Mouse (Mus musculus): ENCODE data around the gene Krtap1-3. TPM values are rescaled to one million over a fixed set of nuclear protein-coding genes. Genes with fewer than 3 reads are reported as not detected.
"Not testable (repeated sequence)": the region's sequence is repeated elsewhere in the genome, so short reads cannot be mapped to it uniquely, and the experiment has no call there.

Krtap1-3 gene
- polyA plus RNA-seq, 1 experiment from 2014 or later = not detected

DNA sequence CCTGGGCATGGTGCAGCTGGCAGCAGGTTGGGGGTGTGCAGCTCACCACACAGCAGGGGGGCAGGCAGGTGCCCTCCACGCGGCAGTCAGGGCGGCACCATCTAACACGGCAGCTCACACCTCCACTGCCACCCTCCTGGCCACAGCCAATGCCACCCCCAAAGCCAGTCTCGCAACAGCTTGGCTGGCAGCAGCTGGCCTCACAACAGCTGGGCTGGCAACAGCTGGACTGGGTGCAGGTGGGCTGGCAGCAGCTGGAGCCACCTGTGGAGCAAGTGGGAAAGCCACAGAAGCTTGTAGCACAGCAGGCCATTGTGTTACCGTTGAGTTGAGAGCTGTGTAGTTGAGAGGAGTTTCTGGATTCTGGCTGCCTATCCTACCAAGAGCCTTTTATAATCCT, 6.6 kb upstream of the Krtap1-3 start, which contains the start of gene Krtap9-3:
TSS of gene Krtap9-3 (minus strand) at position 364 of the 400 bp plus-strand sequence.
- H3K9me3 ChIP-seq (replicated peaks); H3K4me3 ChIP-seq; H3K36me3 ChIP-seq; H3K27me3 ChIP-seq; H3K4me2 ChIP-seq; H3K4me1 ChIP-seq (replicated peaks); ATAC-seq (replicated peaks; ENCODE audit: insufficient number of reproducible peaks, insufficient read depth, low FRiP score, low read depth); H3K27ac ChIP-seq; H3K9ac ChIP-seq: not testable (repeated sequence)
- 81% methylated on average over 6 of the region's 6 CpGs for WGBS

- H3K4me3 ChIP-seq = no peak overlapping the region
Observed at GRCm38 (mm10) chr11:99585096-99585495, 6.0 kb downstream of the Krtap1-3 start.

GRCm38 (mm10) chr11:99583245-99583704, 7.9 kb downstream of the Krtap1-3 start, which contains the start of gene Krtap1-4:
TSS of gene Krtap1-4 (minus strand) at chr11:99583654.
- no peak within 1 kb of the TSS for H3K4me3 ChIP-seq
- H3K27ac ChIP-seq = no peak within 1 kb of the TSS
- no peak within 1 kb of the TSS for H3K4me2 ChIP-seq
- ATAC-seq (replicated peaks; ENCODE audit: insufficient number of reproducible peaks, insufficient read depth, low FRiP score, low read depth) = no peak
- no peak within 1 kb of the TSS for H3K9ac ChIP-seq
- H3K36me3 ChIP-seq = no peaks in the 10 kb centered on the region
- H3K27me3 ChIP-seq = no peaks in the 10 kb centered on the region
- WGBS = 81% methylated on average over 5 of the region's 5 CpGs
- no peaks in the 10 kb centered on the region for H3K9me3 ChIP-seq (replicated peaks)
- no peaks in the 10 kb centered on the region for H3K4me1 ChIP-seq (replicated peaks)

More at GRCm38 (mm10) chr11:99585096-99585495, 6.0 kb downstream of the Krtap1-3 start:
- Histone ChIP-seq H3K4me1 (replicated peaks) (no peaks in the 10 kb centered on the region), H3K36me3 (no peaks in the 10 kb centered on the region), H3K9ac (no peak overlapping the region), H3K9me3 (replicated peaks) (no peaks in the 10 kb centered on the region), H3K4me2 (no peak overlapping the region), H3K27me3 (no peaks in the 10 kb centered on the region), H3K27ac (no peak overlapping the region)
- ATAC-seq (replicated peaks; ENCODE audit: insufficient number of reproducible peaks, insufficient read depth, low FRiP score, low read depth) = no peak
- 73% methylated on average over 7 of the region's 7 CpGs for WGBS

DNA sequence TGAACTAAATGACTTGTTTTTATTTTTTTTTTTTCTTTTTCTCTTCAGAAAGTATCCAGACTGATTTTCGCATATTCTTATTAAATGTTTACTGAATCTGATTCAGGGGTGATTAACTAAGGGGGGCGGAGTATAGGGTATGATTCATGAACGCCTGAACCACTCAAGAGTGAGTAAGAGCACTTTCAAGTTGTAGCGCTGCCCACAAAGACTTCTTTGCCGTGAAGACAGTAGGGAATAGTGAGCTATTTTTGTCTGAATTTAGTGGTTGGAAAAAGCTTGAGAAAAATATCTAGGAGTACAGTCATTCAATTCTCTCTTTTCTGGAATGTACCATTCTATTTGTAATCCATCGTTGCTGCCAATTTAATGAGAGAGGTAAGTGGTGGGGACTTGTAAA, 9.6 kb downstream of the Krtap1-3 start:
- ATAC-seq (replicated peaks; ENCODE audit: insufficient number of reproducible peaks, insufficient read depth, low FRiP score, low read depth) = no peak
- Histone ChIP-seq H3K36me3 (no peaks in the 10 kb centered on the region), H3K4me1 (replicated peaks) (no peaks in the 10 kb centered on the region), H3K9ac (no peak overlapping the region), H3K4me2 (no peak overlapping the region), H3K4me3 (no peak overlapping the region), H3K27ac (no peak overlapping the region), H3K9me3 (replicated peaks) (no peaks in the 10 kb centered on the region), H3K27me3 (no peaks in the 10 kb centered on the region)
- WGBS = 69% methylated on average over 6 of the region's 6 CpGs

DNA sequence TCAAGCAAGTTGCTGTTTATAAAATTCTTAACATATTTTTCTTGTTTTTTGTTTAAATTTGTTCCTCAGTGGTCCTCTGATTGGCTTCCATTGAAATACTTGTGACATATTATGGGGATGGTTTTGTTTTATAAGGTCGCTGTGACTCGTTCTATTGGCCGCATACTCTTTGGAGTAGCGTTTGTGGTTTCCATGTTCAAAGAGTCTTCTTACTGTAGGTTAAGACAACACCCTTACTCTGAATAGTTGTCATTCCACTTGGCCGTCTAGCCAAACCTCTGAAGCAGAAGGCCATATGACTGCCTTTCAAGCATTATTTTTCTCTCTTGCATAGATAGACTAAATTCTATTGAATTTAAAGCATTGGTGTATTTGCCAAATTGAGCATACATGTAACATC, 10.1 kb downstream of the Krtap1-3 start:
- no peaks in the 10 kb centered on the region for H3K9me3 ChIP-seq (replicated peaks)
- H3K27me3 ChIP-seq = no peaks in the 10 kb centered on the region
- H3K4me1 ChIP-seq (replicated peaks) = no peaks in the 10 kb centered on the region
- H3K4me3 ChIP-seq = no peak overlapping the region
- H3K27ac ChIP-seq = no peak overlapping the region
- 81% methylated on average over 5 of the region's 5 CpGs for WGBS
- no peak overlapping the region for H3K4me2 ChIP-seq
- no peak overlapping the region for H3K9ac ChIP-seq
- no peak for ATAC-seq (replicated peaks; ENCODE audit: insufficient number of reproducible peaks, insufficient read depth, low FRiP score, low read depth)
- no peaks in the 10 kb centered on the region for H3K36me3 ChIP-seq

- no peak for ATAC-seq (replicated peaks; ENCODE audit: insufficient number of reproducible peaks, insufficient read depth, low FRiP score, low read depth)
- H3K27me3 ChIP-seq = no peaks in the 10 kb centered on the region
- 84% methylated on average over 6 of the region's 6 CpGs for WGBS
Observed at GRCm38 (mm10) chr11:99580636-99581035, 10.5 kb downstream of the Krtap1-3 start, which contains the start of gene Krtap1-5. TSS of gene Krtap1-5 (minus strand) at chr11:99581016.

DNA sequence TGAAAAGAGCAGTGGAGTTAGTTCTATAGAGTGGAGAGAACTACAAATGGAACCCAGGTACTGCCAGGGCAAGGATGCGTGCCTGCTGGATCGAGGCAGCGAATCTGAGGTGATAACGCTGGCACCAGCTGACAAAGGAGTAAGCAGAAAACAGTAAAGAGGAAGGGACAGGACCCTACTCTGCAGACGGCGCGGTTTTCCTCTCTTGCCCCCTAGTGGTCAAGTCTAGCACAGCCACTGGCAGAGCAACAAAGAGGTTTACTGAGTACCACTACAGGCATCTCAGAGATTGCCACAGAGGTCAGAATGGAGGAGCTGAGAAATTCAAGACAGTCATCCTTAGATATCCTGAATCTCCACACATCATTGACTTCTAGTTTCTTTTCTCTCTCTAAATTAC, 17.0 kb downstream of the Krtap1-3 start:
- no peaks in the 10 kb centered on the region for H3K9me3 ChIP-seq (replicated peaks)
- H3K4me2 ChIP-seq = peak overlapping the region; percentile 45
- 3% methylated on average over 7 of the region's 7 CpGs for WGBS
- no peak overlapping the region for H3K4me3 ChIP-seq
- H3K27ac ChIP-seq = no peak overlapping the region
- H3K9ac ChIP-seq = no peak overlapping the region
- no peaks in the 10 kb centered on the region for H3K27me3 ChIP-seq
- no peaks in the 10 kb centered on the region for H3K36me3 ChIP-seq
- no peaks in the 10 kb centered on the region for H3K4me1 ChIP-seq (replicated peaks)
- ATAC-seq (replicated peaks; ENCODE audit: insufficient number of reproducible peaks, insufficient read depth, low FRiP score, low read depth) = no peak

More at GRCm38 (mm10) chr11:99580636-99581035, 10.5 kb downstream of the Krtap1-3 start, which contains the start of gene Krtap1-5:
- no peak within 1 kb of the TSS for H3K9ac ChIP-seq
- H3K36me3 ChIP-seq = no peaks in the 10 kb centered on the region
- no peak within 1 kb of the TSS for H3K27ac ChIP-seq
- H3K4me2 ChIP-seq = no peak within 1 kb of the TSS
- H3K4me1 ChIP-seq (replicated peaks) = no peaks in the 10 kb centered on the region
- no peak within 1 kb of the TSS for H3K4me3 ChIP-seq
- no peaks in the 10 kb centered on the region for H3K9me3 ChIP-seq (replicated peaks)

DNA sequence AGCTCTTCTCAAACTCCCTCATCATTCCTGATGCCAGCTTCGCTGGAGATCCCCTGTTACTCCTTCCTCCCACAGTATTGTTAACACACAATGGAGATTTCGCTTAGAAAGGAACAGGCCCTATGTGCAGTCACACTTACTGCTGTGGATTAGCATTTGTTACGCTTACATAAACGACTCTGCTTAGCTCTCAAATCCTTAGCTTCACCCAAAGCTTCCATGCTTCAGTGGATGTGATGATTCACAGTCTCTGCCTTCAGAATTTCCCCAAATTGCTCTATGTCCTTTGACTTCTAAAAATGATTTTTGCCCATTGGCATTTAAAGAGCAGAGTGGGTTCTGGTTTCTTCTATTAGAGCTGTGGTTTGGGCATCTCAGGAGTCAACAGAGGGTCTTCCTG, 18.0 kb downstream of the Krtap1-3 start:
- Histone ChIP-seq H3K27me3 (no peaks in the 10 kb centered on the region), H3K36me3 (no peaks in the 10 kb centered on the region), H3K9ac (no peak overlapping the region), H3K9me3 (replicated peaks) (no peaks in the 10 kb centered on the region), H3K27ac (no peak overlapping the region), H3K4me1 (replicated peaks) (no peaks in the 10 kb centered on the region), H3K4me2 (no peak overlapping the region), H3K4me3 (no peak overlapping the region)
- no peak for ATAC-seq (replicated peaks; ENCODE audit: insufficient number of reproducible peaks, insufficient read depth, low FRiP score, low read depth)
- WGBS = 60% methylated on average over 4 of the region's 4 CpGs

DNA sequence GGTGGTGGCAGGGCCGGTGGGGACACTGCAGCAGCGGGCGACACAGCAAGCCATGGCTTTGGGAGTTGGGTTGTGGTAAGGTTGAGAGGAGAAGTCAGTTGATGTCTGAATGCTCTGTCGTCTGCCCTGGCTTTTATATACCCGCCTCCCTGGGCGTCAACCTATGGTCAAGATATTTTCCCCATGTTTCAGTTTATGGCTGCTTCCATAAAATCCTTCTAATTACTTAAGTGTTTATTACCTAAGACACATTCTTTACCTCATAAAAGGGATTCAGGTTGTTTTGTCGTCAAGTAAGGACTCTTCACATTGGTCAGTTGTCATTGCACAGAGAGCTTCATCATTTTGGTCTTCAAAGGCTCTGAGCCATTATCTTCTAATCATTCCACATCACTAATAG, 24.6 kb downstream of the Krtap1-3 start, which contains the start of gene Krtap3-1:
TSS of gene Krtap3-1 (minus strand) at position 101 of the 400 bp plus-strand sequence.
- H3K36me3 ChIP-seq = no peaks in the 10 kb centered on the region
- H3K9ac ChIP-seq = no peak within 1 kb of the TSS
- ATAC-seq (replicated peaks; ENCODE audit: insufficient number of reproducible peaks, insufficient read depth, low FRiP score, low read depth) = no peak
- no peak within 1 kb of the TSS for H3K27ac ChIP-seq
- no peaks in the 10 kb centered on the region for H3K4me1 ChIP-seq (replicated peaks)
- 88% methylated on average over 7 of the region's 7 CpGs for WGBS
- H3K27me3 ChIP-seq = no peaks in the 10 kb centered on the region
- no peaks in the 10 kb centered on the region for H3K9me3 ChIP-seq (replicated peaks)
- H3K4me2 ChIP-seq = no peak within 1 kb of the TSS
- H3K4me3 ChIP-seq = no peak within 1 kb of the TSS

DNA sequence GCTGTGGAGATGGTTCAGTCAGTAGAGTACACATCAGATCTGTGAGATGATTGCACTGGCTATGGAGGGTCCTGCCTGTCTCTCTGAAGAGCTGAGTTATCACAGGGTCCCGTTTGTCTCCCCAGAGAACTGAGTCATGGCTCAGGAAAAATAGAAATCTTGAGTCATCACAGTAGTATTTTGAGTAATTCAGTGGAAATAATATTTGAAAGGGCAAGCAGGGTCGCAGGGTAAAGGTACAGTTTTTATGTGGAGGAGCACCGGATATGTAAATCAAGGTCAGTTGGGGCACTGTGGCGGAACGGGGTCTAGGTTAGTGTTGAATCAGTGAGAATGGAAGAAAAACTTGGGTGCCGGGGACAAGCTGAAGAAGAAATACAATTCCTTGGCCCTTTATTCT, 28.6 kb downstream of the Krtap1-3 start:
- Histone ChIP-seq H3K27ac (no peak overlapping the region), H3K27me3 (no peaks in the 10 kb centered on the region), H3K9ac (no peak overlapping the region), H3K4me3 (no peak overlapping the region), H3K9me3 (replicated peaks) (no peaks in the 10 kb centered on the region), H3K4me2 (no peak overlapping the region), H3K4me1 (replicated peaks) (no peaks in the 10 kb centered on the region), H3K36me3 (no peaks in the 10 kb centered on the region)
- 72% methylated on average over 6 of the region's 6 CpGs for WGBS
- ATAC-seq (replicated peaks; ENCODE audit: insufficient number of reproducible peaks, insufficient read depth, low FRiP score, low read depth) = no peak

DNA sequence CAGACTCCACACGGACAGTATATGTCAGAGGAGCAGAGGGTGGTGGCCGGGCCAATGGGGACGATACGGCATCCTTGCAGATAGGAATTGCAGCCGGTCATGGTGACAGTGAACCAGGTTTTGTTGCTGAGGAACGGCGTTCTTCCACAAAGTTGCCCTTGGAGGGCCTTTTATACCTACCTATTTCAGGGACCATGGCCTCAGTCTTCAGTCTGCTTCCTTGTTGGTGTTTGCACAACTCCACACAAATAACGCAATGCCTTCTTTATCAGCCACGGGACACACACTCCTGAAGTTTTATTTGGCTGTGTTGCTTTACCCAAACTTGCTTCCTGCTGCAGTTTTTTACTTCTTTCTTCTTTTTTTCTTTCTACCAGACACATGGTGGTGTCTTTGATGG, 31.8 kb downstream of the Krtap1-3 start, which contains the start of gene Gm11939:
TSS of gene Gm11939 (minus strand) at position 101 of the 400 bp plus-strand sequence.
- Histone ChIP-seq H3K27me3 (no peaks in the 10 kb centered on the region), H3K27ac (no peak within 1 kb of the TSS), H3K9ac (no peak within 1 kb of the TSS), H3K4me1 (replicated peaks) (no peaks in the 10 kb centered on the region), H3K4me3 (no peak within 1 kb of the TSS), H3K9me3 (replicated peaks) (no peaks in the 10 kb centered on the region), H3K4me2 (no peak within 1 kb of the TSS), H3K36me3 (no peaks in the 10 kb centered on the region)
- WGBS = 79% methylated on average over 9 of the region's 9 CpGs
- no peak for ATAC-seq (replicated peaks; ENCODE audit: insufficient number of reproducible peaks, insufficient read depth, low FRiP score, low read depth)

Measured in heart, embryonic 15.5 days (tissue).